Mouse (Mus musculus): ENCODE measurements at regions not wholly inside any gene's neighbourhood (a gene's known extent, or its start where the extent isn't known, plus 50 kb on each side); places are given as distances from the start of the nearest gene placed in this dataset.

GRCm38 (mm10) chr6:4398599-4398980 lies 106.0 kb upstream of the Col1a2 start:
- DNase-seq (ENCODE audit: low read depth, low spot score), result no peak

GRCm38 (mm10) chr6:4405301-4405700 lies 99.3 kb upstream of the Col1a2 start:
- no peak for DNase-seq (ENCODE audit: low read depth, low spot score)

GRCm38 (mm10) chr6:4407748-4408147 lies 96.9 kb upstream of the Col1a2 start:
- DNase-seq (ENCODE audit: low read depth, low spot score), result peak; percentile 5

- DNase-seq (ENCODE audit: low read depth, low spot score), result no peak
Measured at GRCm38 (mm10) chr6:4413201-4413600, 91.4 kb upstream of the Col1a2 start.

GRCm38 (mm10) chr6:4414166-4414565 lies 90.4 kb upstream of the Col1a2 start:
- peak; percentile 6 for DNase-seq (ENCODE audit: low read depth, low spot score)

GRCm38 (mm10) chr6:4415206-4415605 lies 89.4 kb upstream of the Col1a2 start:
- no peak for DNase-seq (ENCODE audit: low read depth, low spot score)

GRCm38 (mm10) chr6:4417247-4417709 lies 87.3 kb upstream of the Col1a2 start:
- peak; percentile 8 for DNase-seq (ENCODE audit: low read depth, low spot score)

- DNase-seq (ENCODE audit: low read depth, low spot score), result no peak
Measured at GRCm38 (mm10) chr6:4418376-4418775, 86.2 kb upstream of the Col1a2 start.

- no peak for DNase-seq (ENCODE audit: low read depth, low spot score)
Measured at GRCm38 (mm10) chr6:4418941-4419351, 85.7 kb upstream of the Col1a2 start.

GRCm38 (mm10) chr6:4421466-4421865 lies 83.1 kb upstream of the Col1a2 start:
- no peak for DNase-seq (ENCODE audit: low read depth, low spot score)

- no peak for DNase-seq (ENCODE audit: low read depth, low spot score)
Measured at GRCm38 (mm10) chr6:4427122-4427521, 77.5 kb upstream of the Col1a2 start.

- no peak for DNase-seq (ENCODE audit: low read depth, low spot score)
Measured at GRCm38 (mm10) chr6:4430704-4431310, 73.8 kb upstream of the Col1a2 start.

- DNase-seq (ENCODE audit: low read depth, low spot score), result no peak
Measured at GRCm38 (mm10) chr6:4432192-4432591, 72.4 kb upstream of the Col1a2 start.

- DNase-seq (ENCODE audit: low read depth, low spot score), result no peak
Measured at GRCm38 (mm10) chr6:4436439-4436838, 68.2 kb upstream of the Col1a2 start.

GRCm38 (mm10) chr6:4436874-4437273 lies 67.7 kb upstream of the Col1a2 start:
- no peak for DNase-seq (ENCODE audit: low read depth, low spot score)

- DNase-seq (ENCODE audit: low read depth, low spot score), result no peak
Measured at GRCm38 (mm10) chr6:4441618-4442167, 62.9 kb upstream of the Col1a2 start.

- no peak for DNase-seq (ENCODE audit: low read depth, low spot score)
Measured at GRCm38 (mm10) chr6:4445906-4446305, 58.7 kb upstream of the Col1a2 start.

- DNase-seq (ENCODE audit: low read depth, low spot score), result no peak
Measured at GRCm38 (mm10) chr6:4451227-4451626, 53.4 kb upstream of the Col1a2 start.
